Mouse (Mus musculus): ENCODE measurements around the gene Gm5148. TPM values are rescaled to one million over a fixed set of nuclear protein-coding genes. Genes with fewer than 3 reads are reported as not detected.

The Gm5148 gene
- total RNA-seq, 1 experiment, result 69.6 TPM

- Histone ChIP-seq H3K36me3 (ENCODE audit: control insufficient read depth, insufficient read depth, low read length, poor library complexity, severe bottlenecking) (no peaks in the 10 kb centered on the region), H3K9ac (ENCODE audit: insufficient read depth, low read depth, low read length, poor library complexity, severe bottlenecking) (no peak overlapping the region), H3K4me3 (ENCODE audit: insufficient read depth in 1 of 2, low read depth in 1 of 2, low read length in 2 of 2, poor library complexity in 1 of 2, severe bottlenecking in 1 of 2) (no peak overlapping the region), H3K27ac (ENCODE audit: insufficient read depth, low read depth, low read length, poor library complexity, severe bottlenecking) (no peak overlapping the region), H3K4me1 (ENCODE audit: control insufficient read depth in 2 of 2, insufficient read depth in 2 of 2, low read length in 2 of 2, poor library complexity in 1 of 2) (peaks cover 0 to 2% of the 10 kb centered on the region in 2 experiments; a peak in 1 of 4 replicates), H3K9me3 (ENCODE audit: control insufficient read depth, insufficient read depth, low read depth, low read length) (no peaks in the 10 kb centered on the region)
- in situ Hi-C loops (cut with MboI; ENCODE audit: low sequenced_read_pairs in 2 of 2, unreplicated experiment in 2 of 2), result no loop called here
- no peak for DNase-seq (ENCODE audit: low read depth, low spot score)
- no peak for TF ChIP-seq MAFK (IDR thresholded peaks at IDR 0.05; ENCODE audit: insufficient read depth, low read depth, low read length)
- TF ChIP-seq ZNF384 (IDR thresholded peaks at IDR 0.05; ENCODE audit: low read depth, low read length), result no peak
- TF ChIP-seq ZC3H11A (IDR thresholded peaks at IDR 0.05; ENCODE audit: borderline replicate concordance, low read depth, low read length), result no peak
- TF ChIP-seq CHD2 (IDR thresholded peaks at IDR 0.05; ENCODE audit: low read depth, low read length), result no peak
- TF ChIP-seq HCFC1 (IDR thresholded peaks at IDR 0.05; ENCODE audit: borderline replicate concordance, insufficient read depth, low read length), result no peak
Observed at GRCm38 (mm10) chr3:37737407-37737806, 13.1 kb upstream of the Gm5148 start.

- H3K4me1 ChIP-seq (ENCODE audit: control insufficient read depth in 2 of 2, insufficient read depth in 2 of 2, low read length in 2 of 2, poor library complexity in 1 of 2), result peaks cover 0 to 2% of the 10 kb centered on the region in 2 experiments; a peak in 1 of 4 replicates
- H3K4me3 ChIP-seq (ENCODE audit: insufficient read depth in 1 of 2, low read depth in 1 of 2, low read length in 2 of 2, poor library complexity in 1 of 2, severe bottlenecking in 1 of 2), result no peak overlapping the region
- H3K9ac ChIP-seq (ENCODE audit: insufficient read depth, low read depth, low read length, poor library complexity, severe bottlenecking), result no peak overlapping the region
- no peaks in the 10 kb centered on the region for H3K36me3 ChIP-seq (ENCODE audit: control insufficient read depth, insufficient read depth, low read length, poor library complexity, severe bottlenecking)
- H3K9me3 ChIP-seq (ENCODE audit: control insufficient read depth, insufficient read depth, low read depth, low read length), result no peaks in the 10 kb centered on the region
- H3K27ac ChIP-seq (ENCODE audit: insufficient read depth, low read depth, low read length, poor library complexity, severe bottlenecking), result no peak overlapping the region
- in situ Hi-C loops (cut with MboI; ENCODE audit: low sequenced_read_pairs in 2 of 2, unreplicated experiment in 2 of 2), result no loop called here
- no peak for DNase-seq (ENCODE audit: low read depth, low spot score)
- no peak; the same call in 1 of the 2 replicates for TF ChIP-seq ZNF384 (IDR thresholded peaks at IDR 0.05; ENCODE audit: low read depth, low read length)
- no peak for TF ChIP-seq CHD2 (IDR thresholded peaks at IDR 0.05; ENCODE audit: low read depth, low read length)
- TF ChIP-seq ZC3H11A (IDR thresholded peaks at IDR 0.05; ENCODE audit: borderline replicate concordance, low read depth, low read length), result no peak
- no peak for TF ChIP-seq HCFC1 (IDR thresholded peaks at IDR 0.05; ENCODE audit: borderline replicate concordance, insufficient read depth, low read length)
Observed at GRCm38 (mm10) chr3:37735166-37735565, 10.9 kb upstream of the Gm5148 start.

GRCm38 (mm10) chr3:37729142-37729541 is 4.9 kb upstream of the Gm5148 start:
- H3K4me1 ChIP-seq (ENCODE audit: control insufficient read depth in 2 of 2, insufficient read depth in 2 of 2, low read length in 2 of 2, poor library complexity in 1 of 2), result peaks cover 0 to 7% of the 10 kb centered on the region in 2 experiments; a peak in 1 of 4 replicates
- in situ Hi-C loops (cut with MboI; ENCODE audit: low sequenced_read_pairs in 2 of 2, unreplicated experiment in 2 of 2), result no loop called here
- H3K9ac ChIP-seq (ENCODE audit: insufficient read depth, low read depth, low read length, poor library complexity, severe bottlenecking), result no peak overlapping the region
- H3K9me3 ChIP-seq (ENCODE audit: control insufficient read depth, insufficient read depth, low read depth, low read length), result no peaks in the 10 kb centered on the region
- no peak overlapping the region for H3K4me3 ChIP-seq (ENCODE audit: insufficient read depth in 1 of 2, low read depth in 1 of 2, low read length in 2 of 2, poor library complexity in 1 of 2, severe bottlenecking in 1 of 2)
- TF ChIP-seq HCFC1 (IDR thresholded peaks at IDR 0.05; ENCODE audit: borderline replicate concordance, insufficient read depth, low read length) (no peak), CHD2 (IDR thresholded peaks at IDR 0.05; ENCODE audit: low read depth, low read length) (no peak), ZC3H11A (IDR thresholded peaks at IDR 0.05; ENCODE audit: borderline replicate concordance, low read depth, low read length) (no peak), MAFK (IDR thresholded peaks at IDR 0.05; ENCODE audit: insufficient read depth, low read depth, low read length) (no peak), ZNF384 (IDR thresholded peaks at IDR 0.05; ENCODE audit: low read depth, low read length) (no peak)
- H3K27ac ChIP-seq (ENCODE audit: insufficient read depth, low read depth, low read length, poor library complexity, severe bottlenecking), result no peak overlapping the region
- no peak for DNase-seq (ENCODE audit: low read depth, low spot score)
- no peaks in the 10 kb centered on the region for H3K36me3 ChIP-seq (ENCODE audit: control insufficient read depth, insufficient read depth, low read length, poor library complexity, severe bottlenecking)

GRCm38 (mm10) chr3:37728112-37729100 is 4.1 kb upstream of the Gm5148 start:
- Histone ChIP-seq H3K4me3 (ENCODE audit: insufficient read depth in 1 of 2, low read depth in 1 of 2, low read length in 2 of 2, poor library complexity in 1 of 2, severe bottlenecking in 1 of 2) (no peak overlapping the region), H3K9me3 (ENCODE audit: control insufficient read depth, insufficient read depth, low read depth, low read length) (no peaks in the 10 kb centered on the region), H3K4me1 (ENCODE audit: control insufficient read depth in 2 of 2, insufficient read depth in 2 of 2, low read length in 2 of 2, poor library complexity in 1 of 2) (peaks cover 0 to 7% of the 10 kb centered on the region in 2 experiments; a peak in 1 of 4 replicates), H3K36me3 (ENCODE audit: control insufficient read depth, insufficient read depth, low read length, poor library complexity, severe bottlenecking) (no peaks in the 10 kb centered on the region), H3K9ac (ENCODE audit: insufficient read depth, low read depth, low read length, poor library complexity, severe bottlenecking) (no peak overlapping the region), H3K27ac (ENCODE audit: insufficient read depth, low read depth, low read length, poor library complexity, severe bottlenecking) (no peak overlapping the region)
- no peak for DNase-seq (ENCODE audit: low read depth, low spot score)
- TF ChIP-seq HCFC1 (IDR thresholded peaks at IDR 0.05; ENCODE audit: borderline replicate concordance, insufficient read depth, low read length) (no peak), CHD2 (IDR thresholded peaks at IDR 0.05; ENCODE audit: low read depth, low read length) (no peak), MAFK (IDR thresholded peaks at IDR 0.05; ENCODE audit: insufficient read depth, low read depth, low read length) (no peak), ZC3H11A (IDR thresholded peaks at IDR 0.05; ENCODE audit: borderline replicate concordance, low read depth, low read length) (no peak), ZNF384 (IDR thresholded peaks at IDR 0.05; ENCODE audit: low read depth, low read length) (no peak)
- in situ Hi-C loops (cut with MboI; ENCODE audit: low sequenced_read_pairs in 2 of 2, unreplicated experiment in 2 of 2), result no loop called here
